Mouse (Mus musculus) lung, embryonic 15.5 days (tissue): Measurements from ENCODE around the gene Clybl. TPM values are rescaled to one million over a fixed set of nuclear protein-coding genes. Genes with fewer than 3 reads are reported as not detected.

Experiments used
- ATAC-seq: fragments of 200-750 bp; cut with Nextera tagmentation; 2 replicates; pipeline ENCODE4 v1.8.0; 2017; ENCODE audit warnings: moderate number of reproducible peaks, borderline replicate concordance; ENCODE audit not compliant: low FRiP score, low TSS enrichment; ENCODE audit errors: extremely low read depth
- H3K27ac ChIP-seq: fragments of 300-500 bp; sonication (generic); 2 replicates; pipeline ENCODE4 v1.5.1; 2015; ENCODE audit warnings: moderate library complexity, mild to moderate bottlenecking, inconsistent platforms
- H3K27me3 ChIP-seq: fragments of 300-500 bp; sonication (generic); 2 replicates; pipeline ENCODE4 v1.6.1; 2015; ENCODE audit warnings: inconsistent platforms
- H3K36me3 ChIP-seq: fragments of 300-500 bp; sonication (generic); 2 replicates; pipeline ENCODE4 v1.6.1; 2015; ENCODE audit warnings: inconsistent platforms
- H3K4me1 ChIP-seq: fragments of 300-500 bp; sonication (generic); 2 replicates; pipeline ENCODE4 v1.6.1; 2015; ENCODE audit warnings: inconsistent platforms
- H3K4me2 ChIP-seq: fragments of 300-500 bp; sonication (generic); 2 replicates; pipeline ENCODE4 v1.6.1; 2015; ENCODE audit warnings: inconsistent platforms, mild to moderate bottlenecking, moderate library complexity
- H3K4me3 ChIP-seq: fragments of 300-500 bp; sonication (generic); 2 replicates; pipeline ENCODE4 v1.5.1; 2015; ENCODE audit warnings: mild to moderate bottlenecking, inconsistent platforms
- H3K9ac ChIP-seq: fragments of 300-500 bp; sonication (generic); 2 replicates; pipeline ENCODE4 v1.6.1; 2015; ENCODE audit warnings: inconsistent platforms
- H3K9me3 ChIP-seq: fragments of 300-500 bp; sonication (generic); 2 replicates; pipeline ENCODE4 v1.6.1; 2016; ENCODE audit warnings: inconsistent platforms
- WGBS: fragments of 180-500 bp; shearing (Covaris S2); methylation state at CpG from one replicate; pipeline ENCODE4 v1.1.7; 2015; 5-methylcytosine and 5-hydroxymethylcytosine counted together
- polyA plus RNA-seq: library from polyadenylated mRNA; unstranded; fragments of >200 nt; fragmentation: Nextera tagmentation; extraction: Ambion mirVana; gene quantifications from 2 replicates; pipeline ENCODE4 v1.2.1, GENCODE M21; 2015

Clybl gene
- polyA plus RNA-seq, 1 experiment from 2014 or later = 20.4 TPM

DNA sequence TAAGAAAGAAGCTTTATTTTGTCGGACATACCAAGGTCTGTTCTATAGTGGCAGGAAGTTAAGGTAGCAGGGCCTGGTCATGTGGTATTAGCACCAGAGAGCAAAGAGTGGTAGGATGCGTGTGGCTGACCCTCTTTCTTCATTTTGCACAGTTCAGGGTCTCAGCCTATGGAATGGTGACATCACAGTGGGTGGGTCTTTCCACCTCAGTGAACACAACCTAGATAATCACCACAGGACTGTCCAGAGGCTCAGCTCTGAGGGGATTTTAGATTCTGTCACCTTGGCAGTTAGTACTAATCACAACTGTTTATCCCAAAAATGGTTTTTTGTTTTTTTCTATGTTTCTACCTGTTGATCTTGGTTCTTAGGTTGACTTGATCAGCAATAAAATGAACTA lies 149.2 kb downstream of the Clybl start:
- no peak overlapping the region for H3K27ac ChIP-seq
- no peak for ATAC-seq
- H3K27me3 ChIP-seq = no peaks in the 10 kb centered on the region
- no peak overlapping the region for H3K4me3 ChIP-seq
- H3K9me3 ChIP-seq = no peaks in the 10 kb centered on the region
- WGBS = 77% methylated on average over 2 of the region's 2 CpGs
- no peak overlapping the region for H3K4me2 ChIP-seq
- H3K4me1 ChIP-seq = no peaks in the 10 kb centered on the region
- H3K36me3 ChIP-seq = no peaks in the 10 kb centered on the region
- no peak overlapping the region for H3K9ac ChIP-seq

DNA sequence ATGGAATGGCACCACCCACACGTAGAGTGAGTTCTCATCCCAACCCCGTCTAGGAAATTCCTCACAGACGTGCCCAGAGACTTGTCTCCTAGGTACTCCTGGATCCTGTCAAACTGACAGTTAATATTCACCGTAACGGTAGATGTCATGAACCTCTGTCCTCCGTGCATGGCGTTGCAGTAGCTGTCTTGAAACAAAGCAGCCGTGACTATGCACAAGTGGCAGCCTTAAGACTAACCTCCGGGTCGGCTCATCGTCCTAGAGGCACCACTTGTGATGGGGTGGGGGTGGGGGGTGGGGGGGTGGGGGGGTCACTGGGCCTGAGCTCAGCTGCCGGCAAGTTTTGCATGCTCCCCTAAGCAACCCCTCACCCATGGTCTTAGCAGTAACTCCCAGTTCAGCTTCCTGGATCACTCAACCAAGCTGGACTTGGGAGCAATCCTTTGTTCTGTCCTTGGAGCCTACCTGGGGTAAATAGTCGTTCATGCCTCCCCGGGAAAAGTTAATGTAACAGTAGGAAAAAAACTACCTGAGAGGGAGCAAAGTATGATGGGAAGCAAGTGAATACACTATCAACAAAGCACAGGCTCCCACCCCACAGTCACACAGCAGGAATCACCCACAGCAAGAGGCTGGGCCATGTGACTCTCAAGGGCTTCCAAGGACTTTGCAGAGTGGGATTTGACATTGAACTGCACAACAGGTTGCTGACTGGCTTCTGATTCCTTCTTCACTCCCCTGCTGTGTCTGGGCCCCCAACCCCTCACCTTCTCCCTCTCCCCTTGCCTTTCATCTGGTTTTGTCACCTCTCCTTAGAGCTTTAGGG lies 150.3 kb downstream of the Clybl start:
- no peaks in the 10 kb centered on the region for H3K9me3 ChIP-seq
- H3K27ac ChIP-seq = no peak overlapping the region
- no peaks in the 10 kb centered on the region for H3K36me3 ChIP-seq
- no peaks in the 10 kb centered on the region for H3K4me1 ChIP-seq
- WGBS = 35% methylated on average over 14 of the region's 14 CpGs
- no peak overlapping the region for H3K9ac ChIP-seq
- no peak overlapping the region for H3K4me2 ChIP-seq
- 0 out of 2 replicates have a peak, but pooled peaks have one; percentile 19 for ATAC-seq
- H3K27me3 ChIP-seq = no peaks in the 10 kb centered on the region
- no peak overlapping the region for H3K4me3 ChIP-seq

DNA sequence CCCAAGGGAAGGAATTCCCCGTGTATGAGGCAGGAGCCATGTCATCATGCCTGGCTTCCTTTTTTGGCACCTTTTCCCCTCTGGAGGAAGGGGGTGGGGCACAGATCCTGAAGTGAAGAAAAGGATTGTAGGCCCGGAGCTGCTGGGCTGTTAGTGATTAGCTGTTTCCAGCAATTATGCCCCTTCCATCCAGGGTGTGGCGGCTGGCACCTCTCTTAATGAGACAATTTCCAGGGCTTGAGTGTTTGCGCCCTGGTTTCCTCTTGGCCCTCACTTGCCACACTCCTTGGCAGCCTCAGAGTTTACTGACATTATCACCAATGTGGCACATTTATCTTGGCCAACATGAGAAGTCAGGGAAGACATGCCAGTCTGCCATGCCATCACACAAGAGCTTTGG lies 155.5 kb downstream of the Clybl start:
- Histone ChIP-seq H3K4me2 (no peak overlapping the region), H3K9me3 (no peaks in the 10 kb centered on the region), H3K27ac (no peak overlapping the region), H3K4me3 (no peak overlapping the region), H3K9ac (no peak overlapping the region), H3K27me3 (no peaks in the 10 kb centered on the region), H3K4me1 (no peaks in the 10 kb centered on the region), H3K36me3 (no peaks in the 10 kb centered on the region)
- no peak for ATAC-seq
- 44% methylated on average over 4 of the region's 4 CpGs for WGBS

DNA sequence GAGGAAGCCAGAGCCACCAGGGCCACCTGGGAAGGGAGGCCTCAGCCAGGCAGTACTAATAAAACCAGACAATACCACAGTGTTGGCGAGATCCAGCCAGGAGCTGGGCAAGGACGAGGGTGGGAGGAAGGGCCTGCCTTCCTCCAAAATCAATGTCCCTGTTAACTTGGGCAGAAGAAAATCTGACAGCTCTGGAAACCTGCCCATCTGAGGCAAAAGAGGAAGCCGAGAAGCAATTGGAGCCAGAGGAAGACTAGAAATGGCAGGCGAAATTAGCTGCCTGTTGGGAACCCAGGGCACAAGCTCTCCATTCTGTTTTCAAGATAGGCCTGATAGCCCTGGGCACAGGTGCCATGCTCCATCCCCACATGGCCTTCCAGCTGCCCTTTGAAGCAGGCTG lies 157.3 kb downstream of the Clybl start:
- Histone ChIP-seq H3K4me3 (no peak overlapping the region), H3K9me3 (no peaks in the 10 kb centered on the region), H3K36me3 (no peaks in the 10 kb centered on the region), H3K4me2 (no peak overlapping the region), H3K4me1 (no peaks in the 10 kb centered on the region), H3K27ac (no peak overlapping the region), H3K27me3 (no peaks in the 10 kb centered on the region), H3K9ac (no peak overlapping the region)
- no peak for ATAC-seq
- WGBS = 74% methylated on average over 4 of the region's 4 CpGs

DNA sequence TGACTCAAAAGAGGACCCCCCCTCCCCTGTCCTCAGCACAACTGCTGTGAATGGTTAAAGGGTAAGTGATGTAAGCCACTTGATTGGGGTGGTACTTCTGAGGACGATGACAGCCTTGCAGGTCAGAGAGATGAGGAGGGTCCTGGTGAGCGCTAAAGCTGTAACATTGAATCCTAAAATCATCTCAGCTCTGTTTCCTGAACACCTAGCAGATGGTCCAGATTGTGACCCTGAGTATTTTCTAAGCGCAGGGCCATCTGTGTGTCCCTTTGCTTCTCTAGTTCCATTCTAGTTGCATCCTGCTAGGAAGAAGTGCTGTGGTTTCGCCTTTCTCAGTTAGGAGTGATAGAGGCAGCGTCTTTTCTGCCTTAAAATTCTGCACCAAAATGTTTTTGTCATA lies 158.6 kb downstream of the Clybl start:
- WGBS = 86% methylated on average over 5 of the region's 5 CpGs
- Histone ChIP-seq H3K27ac (no peak overlapping the region), H3K9ac (no peak overlapping the region), H3K36me3 (no peaks in the 10 kb centered on the region), H3K9me3 (no peaks in the 10 kb centered on the region), H3K4me3 (no peak overlapping the region), H3K4me1 (no peaks in the 10 kb centered on the region), H3K27me3 (no peaks in the 10 kb centered on the region), H3K4me2 (no peak overlapping the region)
- no peak for ATAC-seq

DNA sequence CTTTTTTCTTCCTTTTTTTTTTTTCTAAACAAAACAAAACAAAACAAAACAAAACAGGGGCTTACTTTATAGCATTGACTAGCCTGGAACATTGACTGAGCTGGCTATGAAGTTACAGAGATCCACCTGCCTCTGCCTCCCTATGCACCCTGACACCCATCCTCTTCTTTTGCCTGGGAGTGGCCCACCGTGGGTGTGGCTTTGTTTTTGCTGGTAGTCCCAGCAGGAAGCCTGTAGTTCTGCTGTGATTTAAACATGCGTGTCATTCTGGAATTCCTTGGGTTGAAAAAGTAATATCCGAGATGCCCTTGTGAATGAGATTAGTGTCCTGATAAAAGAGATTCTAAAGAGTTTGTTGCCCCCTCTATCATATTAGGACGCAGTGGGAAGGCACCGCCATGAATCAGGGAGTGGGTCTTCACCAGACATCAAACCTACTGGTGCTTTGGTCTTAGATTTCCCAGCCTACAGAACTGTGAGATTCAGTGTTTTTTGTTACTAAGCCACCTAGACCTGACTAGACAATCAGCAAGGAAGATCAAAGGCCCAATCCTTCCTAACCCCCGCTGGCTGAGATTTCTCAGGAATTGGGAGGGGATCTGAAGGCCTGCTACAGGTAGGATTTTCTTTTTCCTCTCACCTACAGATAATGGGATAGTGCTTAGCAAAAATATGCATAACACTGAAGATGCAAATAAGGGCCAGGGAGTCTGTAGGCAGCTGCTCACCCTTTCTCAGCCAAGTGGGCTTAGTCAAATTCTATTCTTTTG lies 160.3 kb downstream of the Clybl start:
- Histone ChIP-seq H3K27ac (no peak overlapping the region), H3K4me2 (no peak overlapping the region), H3K4me1 (no peaks in the 10 kb centered on the region), H3K27me3 (no peaks in the 10 kb centered on the region), H3K9ac (no peak overlapping the region), H3K4me3 (no peak overlapping the region), H3K9me3 (no peaks in the 10 kb centered on the region), H3K36me3 (no peaks in the 10 kb centered on the region)
- no peak for ATAC-seq
- WGBS = 42% methylated on average over 6 of the region's 6 CpGs

DNA sequence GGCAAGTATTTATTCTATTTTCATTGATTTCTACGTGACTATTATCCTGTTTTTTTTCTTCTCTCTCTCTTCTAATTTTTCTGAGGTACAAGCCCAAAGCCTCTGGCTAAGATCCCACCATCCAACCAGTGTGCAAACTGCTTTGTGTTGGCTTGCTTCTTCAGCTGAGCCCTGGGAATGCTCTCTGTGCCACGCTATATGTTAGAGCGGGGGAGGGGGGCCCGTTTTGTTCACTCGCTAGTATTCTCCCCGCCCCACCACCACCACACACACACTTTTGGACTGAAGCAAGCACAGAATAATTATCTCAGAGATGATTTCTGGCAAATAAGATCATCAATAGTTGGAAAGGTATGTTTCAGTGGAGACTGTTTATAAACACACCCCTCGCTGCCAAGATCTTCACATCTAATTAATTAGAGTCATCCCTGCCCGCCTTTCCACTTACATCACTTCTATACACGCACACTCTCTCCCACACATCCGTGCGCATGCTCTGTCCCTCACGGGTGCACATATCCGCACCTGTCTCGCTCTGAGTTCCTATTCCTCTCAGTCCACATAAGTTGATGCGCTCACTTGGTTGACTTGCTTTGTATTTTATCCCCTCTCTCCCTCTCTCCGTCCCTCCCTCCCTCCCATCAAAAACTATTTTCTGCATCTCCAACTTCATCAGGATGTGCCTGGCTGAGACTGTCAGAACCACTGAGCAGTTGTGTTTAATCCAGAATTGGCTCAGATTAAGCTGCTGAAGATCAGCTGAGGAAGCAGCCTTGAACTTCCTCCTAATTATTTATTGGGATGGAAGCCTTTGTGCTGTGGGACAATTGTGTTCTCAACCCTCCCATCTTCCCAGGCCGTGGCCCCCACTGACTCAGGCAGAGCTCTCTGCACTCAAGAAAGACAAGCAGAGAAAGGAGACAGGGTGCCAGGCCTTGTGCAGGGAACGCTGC lies 163.0 kb downstream of the Clybl start:
- no peak overlapping the region for H3K4me2 ChIP-seq
- H3K4me1 ChIP-seq = no peaks in the 10 kb centered on the region
- H3K27me3 ChIP-seq = no peaks in the 10 kb centered on the region
- ATAC-seq = no peak
- H3K9ac ChIP-seq = no peak overlapping the region
- no peak overlapping the region for H3K27ac ChIP-seq
- no peak overlapping the region for H3K4me3 ChIP-seq
- no peaks in the 10 kb centered on the region for H3K36me3 ChIP-seq
- 62% methylated on average over 18 of the region's 18 CpGs for WGBS
- H3K9me3 ChIP-seq = no peaks in the 10 kb centered on the region

DNA sequence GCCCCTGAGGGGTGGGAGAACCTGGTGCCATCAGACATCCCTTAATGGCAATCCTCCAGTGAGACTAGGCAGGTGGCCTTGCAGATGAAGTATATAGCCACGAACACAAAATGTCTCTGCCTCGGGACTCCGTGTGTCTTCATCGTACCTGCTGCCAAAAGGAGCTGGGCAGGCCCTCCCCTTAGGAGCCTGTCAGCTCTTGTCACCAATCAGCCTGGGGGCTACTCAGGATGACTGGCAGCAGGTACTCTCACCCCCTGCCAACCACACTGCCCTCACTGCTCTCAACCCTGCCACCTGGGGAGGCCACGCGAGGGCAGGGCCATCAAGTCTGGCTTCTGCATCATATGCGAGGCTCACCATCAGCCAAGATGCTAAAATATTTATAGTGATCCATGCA lies 166.6 kb downstream of the Clybl start:
- WGBS = 79% methylated on average over 7 of the region's 7 CpGs
- Histone ChIP-seq H3K4me2 (no peak overlapping the region), H3K27me3 (no peaks in the 10 kb centered on the region), H3K4me3 (no peak overlapping the region), H3K9me3 (no peaks in the 10 kb centered on the region), H3K9ac (no peak overlapping the region), H3K4me1 (no peaks in the 10 kb centered on the region), H3K36me3 (no peaks in the 10 kb centered on the region), H3K27ac (no peak overlapping the region)
- ATAC-seq = no peak

DNA sequence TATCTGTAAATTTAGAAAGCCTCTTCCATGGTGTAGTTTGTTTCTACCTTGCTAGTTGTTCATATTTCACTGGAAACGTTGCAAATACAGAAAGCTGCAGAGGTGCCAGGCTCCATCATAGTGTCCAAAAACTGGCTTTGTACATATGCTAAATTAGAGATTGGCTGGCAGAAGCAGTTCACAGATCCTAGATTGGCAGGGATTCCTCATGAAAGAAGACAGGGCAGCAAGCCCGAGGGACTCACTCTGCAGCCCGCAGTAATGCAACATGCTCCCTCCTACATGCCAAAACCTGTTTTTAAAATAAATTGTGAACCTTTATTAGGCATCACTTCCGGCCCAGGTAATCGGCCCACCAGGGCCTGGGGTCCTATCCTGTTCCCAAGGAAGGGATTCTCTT lies 167.8 kb downstream of the Clybl start:
- Histone ChIP-seq H3K4me3 (no peak overlapping the region), H3K9ac (no peak overlapping the region), H3K27ac (no peak overlapping the region), H3K27me3 (no peaks in the 10 kb centered on the region), H3K4me1 (no peaks in the 10 kb centered on the region), H3K36me3 (no peaks in the 10 kb centered on the region), H3K4me2 (no peak overlapping the region), H3K9me3 (no peaks in the 10 kb centered on the region)
- ATAC-seq = no peak
- 84% methylated on average over 5 of the region's 5 CpGs for WGBS

DNA sequence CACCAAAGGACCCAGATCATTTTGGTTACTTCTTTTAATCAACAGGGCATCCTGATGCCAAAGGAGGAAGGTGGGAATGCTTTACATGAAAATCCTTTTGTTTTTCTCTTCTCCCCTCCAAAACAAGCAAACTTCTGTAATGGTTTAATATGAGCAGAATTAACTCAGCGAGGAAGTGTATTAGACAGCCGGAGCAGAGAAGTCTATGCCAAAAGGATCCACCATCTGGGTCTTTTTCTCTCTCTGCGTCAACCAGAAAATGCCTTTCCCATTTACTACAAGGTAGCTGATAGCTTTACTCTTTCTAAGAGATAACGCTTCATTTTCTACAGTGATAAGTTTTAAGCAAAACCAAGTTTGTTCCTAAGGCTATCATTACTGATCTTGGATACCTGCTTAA lies 168.3 kb downstream of the Clybl start:
- Histone ChIP-seq H3K4me2 (no peak overlapping the region), H3K27me3 (no peaks in the 10 kb centered on the region), H3K4me1 (no peaks in the 10 kb centered on the region), H3K27ac (no peak overlapping the region), H3K9me3 (no peaks in the 10 kb centered on the region), H3K36me3 (no peaks in the 10 kb centered on the region), H3K4me3 (no peak overlapping the region), H3K9ac (no peak overlapping the region)
- 94% methylated on average over 4 of the region's 4 CpGs for WGBS
- ATAC-seq = no peak

DNA sequence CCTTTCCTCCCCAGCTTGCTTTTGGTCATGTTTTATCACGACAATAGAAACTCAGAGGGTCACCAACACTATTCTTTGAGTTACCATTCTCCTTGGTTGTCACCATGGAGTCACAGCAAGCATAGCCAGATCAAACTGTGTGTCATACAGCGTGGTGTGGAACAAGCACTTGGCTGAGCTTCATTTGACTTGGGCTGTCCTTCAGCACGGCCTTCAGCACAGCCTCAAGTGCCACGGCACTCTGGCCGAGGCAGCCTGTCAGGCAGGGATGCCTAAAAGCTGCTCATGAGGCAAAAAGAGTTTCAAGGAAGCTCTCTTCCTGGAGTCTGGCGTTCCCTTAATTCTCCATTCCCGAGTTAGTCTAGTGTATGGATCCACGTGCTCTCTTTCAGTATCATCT lies 169.3 kb downstream of the Clybl start:
- ATAC-seq = no peak
- 78% methylated on average over 8 of the region's 8 CpGs for WGBS
- H3K4me3 ChIP-seq = no peak overlapping the region
- no peaks in the 10 kb centered on the region for H3K4me1 ChIP-seq
- no peak overlapping the region for H3K4me2 ChIP-seq
- H3K27me3 ChIP-seq = no peaks in the 10 kb centered on the region
- H3K9me3 ChIP-seq = no peaks in the 10 kb centered on the region
- no peak overlapping the region for H3K9ac ChIP-seq
- H3K27ac ChIP-seq = no peak overlapping the region
- no peaks in the 10 kb centered on the region for H3K36me3 ChIP-seq
